16 mouse cellular contexts compared by ENCODE assay signal in the genomic region with DNA sequence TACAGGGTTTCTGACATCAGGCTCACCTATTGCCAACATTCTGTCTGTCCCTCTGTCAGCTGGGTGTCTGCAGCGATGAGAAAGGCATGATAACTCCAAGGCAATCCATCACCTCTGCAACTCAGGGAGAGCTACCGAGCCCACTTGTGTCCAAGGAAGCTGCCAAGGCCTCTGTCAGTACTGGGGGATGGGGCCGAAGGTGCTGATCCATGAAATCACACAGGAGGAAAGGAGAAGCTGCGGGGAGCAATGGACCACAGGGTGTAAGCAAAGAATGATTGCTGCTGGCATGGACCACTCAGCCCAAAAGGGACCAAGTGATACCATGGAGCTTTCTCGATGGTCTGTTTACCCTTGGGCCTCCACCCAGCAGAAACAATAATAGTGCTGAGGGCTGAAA.
"Had no signal": no experiment of that assay in that cellular context is flagged by ENCODE, and none has a peak within 500 bp of the region (broad histone marks: within the 10 kb centered on the region; RNA-seq: fewer than 3 reads in every experiment).

No protein-coding gene starts in this region.

- H3K9ac ChIP-seq: lung, embryonic 15.5 days; midbrain, embryonic 12.5 days had no signal

- H3K27ac ChIP-seq: lung, embryonic 15.5 days; midbrain, embryonic 10.5 days; midbrain, embryonic 12.5 days had no signal

- ATAC-seq: lung, postnatal 0 days; midbrain, embryonic 16.5 days had no signal

- H3K4me2 ChIP-seq: lung, embryonic 15.5 days; midbrain, embryonic 12.5 days had no signal

- H3K4me3 ChIP-seq: lung, embryonic 15.5 days; midbrain, embryonic 10.5 days; midbrain, embryonic 12.5 days; myocyte had no signal

- H3K36me3 ChIP-seq: lung, embryonic 15.5 days; midbrain, embryonic 10.5 days; midbrain, embryonic 12.5 days had no signal

- DNase-seq: lung, adult 18-20 months; lung, postnatal 4 days; retina, postnatal 1 day; right cerebral cortex, adult 18-20 months; right cerebral cortex, postnatal 25 days; right cerebral cortex, postnatal 4 days; spleen, adult 18-20 months; thymus, adult 18-20 months; thymus, postnatal 14 days; thymus, postnatal 4 days had no signal

- H3K27me3 ChIP-seq: lung, embryonic 15.5 days; midbrain, embryonic 12.5 days had no signal

- H3K4me1 ChIP-seq: lung, embryonic 15.5 days; midbrain, embryonic 10.5 days; midbrain, embryonic 12.5 days had no signal

- H3K9me3 ChIP-seq: lung, embryonic 15.5 days; midbrain, embryonic 10.5 days; midbrain, embryonic 12.5 days had no signal
